Mouse (Mus musculus): ENCODE measurements at regions not wholly inside any gene's neighbourhood (a gene's known extent, or its start where the extent isn't known, plus 50 kb on each side); places are given as distances from the start of the nearest gene placed in this dataset.

- Histone ChIP-seq H3K4me3 (no peak overlapping the region), H3K4me1 (replicated peaks) (peaks cover 3% of the 10 kb centered on the region; the same call in 1 of the 2 replicates), H3K27me3 (no peaks in the 10 kb centered on the region), H3K9me3 (no peaks in the 10 kb centered on the region), H3K36me3 (no peaks in the 10 kb centered on the region), H3K9ac (no peak overlapping the region), H3K27ac (no peak overlapping the region), H3K4me2 (no peak overlapping the region)
- 88% methylated on average over 8 of the region's 8 CpGs for WGBS
- no peak for ATAC-seq (ENCODE audit: low FRiP score)
These were observed 88.2 kb downstream of the Fam43a start for GRCm38 (mm10) chr16:30687682-30688081.

- Histone ChIP-seq H3K9me3 (no peaks in the 10 kb centered on the region), H3K4me1 (replicated peaks) (peaks cover 7% of the 10 kb centered on the region; the same call in 1 of the 2 replicates), H3K27ac (no peak overlapping the region), H3K9ac (no peak overlapping the region), H3K4me2 (no peak overlapping the region), H3K36me3 (no peaks in the 10 kb centered on the region), H3K27me3 (no peaks in the 10 kb centered on the region), H3K4me3 (no peak overlapping the region)
- WGBS: 81% methylated on average over 4 of the region's 4 CpGs
- no peak for ATAC-seq (ENCODE audit: low FRiP score)
These were observed 91.0 kb downstream of the Fam43a start for GRCm38 (mm10) chr16:30690531-30690930.

- Histone ChIP-seq H3K36me3 (no peaks in the 10 kb centered on the region), H3K9ac (no peak overlapping the region), H3K4me1 (replicated peaks) (peaks cover 7% of the 10 kb centered on the region; the same call in 1 of the 2 replicates), H3K4me2 (no peak overlapping the region), H3K4me3 (no peak overlapping the region), H3K27me3 (no peaks in the 10 kb centered on the region), H3K9me3 (no peaks in the 10 kb centered on the region), H3K27ac (no peak overlapping the region)
- WGBS: 93% methylated on average over 15 of the region's 15 CpGs
- no peak for ATAC-seq (ENCODE audit: low FRiP score)
These were observed 92.4 kb downstream of the Fam43a start for GRCm38 (mm10) chr16:30691964-30692363.

- H3K27me3 ChIP-seq: no peaks in the 10 kb centered on the region
- H3K9ac ChIP-seq: no peak overlapping the region
- no peaks in the 10 kb centered on the region for H3K36me3 ChIP-seq
- H3K9me3 ChIP-seq: no peaks in the 10 kb centered on the region
- 51% methylated on average over 5 of the region's 5 CpGs for WGBS
- H3K4me3 ChIP-seq: no peak overlapping the region
- H3K4me2 ChIP-seq: no peak overlapping the region
- H3K4me1 ChIP-seq (replicated peaks): peaks cover 7% of the 10 kb centered on the region; the same call in 1 of the 2 replicates
- no peak for ATAC-seq (ENCODE audit: low FRiP score)
- no peak overlapping the region for H3K27ac ChIP-seq
These were observed 93.1 kb downstream of the Fam43a start for GRCm38 (mm10) chr16:30692541-30693141.

- Histone ChIP-seq H3K27me3 (no peaks in the 10 kb centered on the region), H3K9ac (no peak overlapping the region), H3K9me3 (no peaks in the 10 kb centered on the region), H3K4me1 (replicated peaks) (peaks cover 7% of the 10 kb centered on the region; the same call in 1 of the 2 replicates), H3K27ac (no peak overlapping the region), H3K36me3 (no peaks in the 10 kb centered on the region), H3K4me2 (no peak overlapping the region), H3K4me3 (no peak overlapping the region)
- WGBS: 85% methylated on average over 3 of the region's 3 CpGs
- no peak for ATAC-seq (ENCODE audit: low FRiP score)
These were observed 93.7 kb downstream of the Fam43a start for GRCm38 (mm10) chr16:30693206-30693605.

GRCm38 (mm10) chr16:30693839-30694527 is 94.5 kb downstream of the Fam43a start:
- no peak for ATAC-seq (ENCODE audit: low FRiP score)
- WGBS: 73% methylated on average over 1 of the region's 1 CpGs
- peaks cover 7% of the 10 kb centered on the region; the same call in 1 of the 2 replicates for H3K4me1 ChIP-seq (replicated peaks)
- no peak overlapping the region for H3K9ac ChIP-seq
- no peaks in the 10 kb centered on the region for H3K9me3 ChIP-seq
- no peak overlapping the region for H3K4me3 ChIP-seq
- no peak overlapping the region for H3K4me2 ChIP-seq
- H3K27ac ChIP-seq: no peak overlapping the region
- no peaks in the 10 kb centered on the region for H3K27me3 ChIP-seq
- no peaks in the 10 kb centered on the region for H3K36me3 ChIP-seq

GRCm38 (mm10) chr16:30695691-30696090 is 96.2 kb downstream of the Fam43a start:
- 89% methylated on average over 8 of the region's 8 CpGs for WGBS
- no peak for ATAC-seq (ENCODE audit: low FRiP score)
- H3K9ac ChIP-seq: no peak overlapping the region
- no peak overlapping the region for H3K27ac ChIP-seq
- H3K9me3 ChIP-seq: no peaks in the 10 kb centered on the region
- H3K4me1 ChIP-seq (replicated peaks): peaks cover 7% of the 10 kb centered on the region; the same call in 1 of the 2 replicates
- H3K27me3 ChIP-seq: no peaks in the 10 kb centered on the region
- no peaks in the 10 kb centered on the region for H3K36me3 ChIP-seq
- H3K4me2 ChIP-seq: no peak overlapping the region
- H3K4me3 ChIP-seq: no peak overlapping the region

- no peak overlapping the region for H3K9ac ChIP-seq
- no peak overlapping the region for H3K4me3 ChIP-seq
- H3K27me3 ChIP-seq: no peaks in the 10 kb centered on the region
- H3K4me1 ChIP-seq (replicated peaks): peaks cover 8% of the 10 kb centered on the region; the same call in 1 of the 2 replicates
- WGBS: 95% methylated on average over 4 of the region's 4 CpGs
- no peaks in the 10 kb centered on the region for H3K9me3 ChIP-seq
- H3K36me3 ChIP-seq: no peaks in the 10 kb centered on the region
- H3K27ac ChIP-seq: no peak overlapping the region
- ATAC-seq (ENCODE audit: low FRiP score): no peak
- H3K4me2 ChIP-seq: no peak overlapping the region
These were observed 97.7 kb downstream of the Fam43a start for GRCm38 (mm10) chr16:30697209-30697608.

GRCm38 (mm10) chr16:30697806-30698205 is 98.3 kb downstream of the Fam43a start:
- no peaks in the 10 kb centered on the region for H3K9me3 ChIP-seq
- H3K9ac ChIP-seq: no peak overlapping the region
- H3K27me3 ChIP-seq: no peaks in the 10 kb centered on the region
- no peak overlapping the region for H3K27ac ChIP-seq
- 50% methylated on average over 2 of the region's 2 CpGs for WGBS
- no peak overlapping the region for H3K4me2 ChIP-seq
- H3K4me1 ChIP-seq (replicated peaks): peaks cover 6% of the 10 kb centered on the region; the same call in 1 of the 2 replicates
- no peak overlapping the region for H3K4me3 ChIP-seq
- ATAC-seq (ENCODE audit: low FRiP score): no peak
- H3K36me3 ChIP-seq: no peaks in the 10 kb centered on the region

GRCm38 (mm10) chr16:30703831-30704230 is 104.3 kb downstream of the Fam43a start:
- Histone ChIP-seq H3K36me3 (no peaks in the 10 kb centered on the region), H3K27ac (no peak overlapping the region), H3K27me3 (no peaks in the 10 kb centered on the region), H3K4me3 (no peak overlapping the region), H3K9ac (no peak overlapping the region), H3K4me2 (no peak overlapping the region), H3K9me3 (0 out of 2 replicates have a peak, but pooled peaks cover 9% of the 10 kb centered on the region), H3K4me1 (replicated peaks) (0 out of 2 replicates have a peak, but pooled peaks cover 4% of the 10 kb centered on the region)
- ATAC-seq (ENCODE audit: low FRiP score): no peak
- WGBS: 92% methylated on average over 8 of the region's 8 CpGs

- 59% methylated on average over 15 of the region's 15 CpGs for WGBS
These were observed 110.0 kb downstream of the Fam43a start for GRCm38 (mm10) chr16:30709501-30709900.

GRCm38 (mm10) chr16:30709975-30710374 is 110.5 kb downstream of the Fam43a start:
- H3K9ac ChIP-seq: no peak overlapping the region
- H3K36me3 ChIP-seq: no peaks in the 10 kb centered on the region
- no peak overlapping the region for H3K27ac ChIP-seq
- 86% methylated on average over 2 of the region's 2 CpGs for whole genome bisulfite sequencing
- H3K4me1 ChIP-seq (replicated peaks): peaks cover 7% of the 10 kb centered on the region; the same call in 1 of the 2 replicates
- H3K9me3 ChIP-seq: 0 out of 2 replicates have a peak, but pooled peaks cover 9% of the 10 kb centered on the region
- no peak overlapping the region for H3K4me2 ChIP-seq
- no peak overlapping the region for H3K4me3 ChIP-seq
- no peak for ATAC-seq (ENCODE audit: low FRiP score)
- no peaks in the 10 kb centered on the region for H3K27me3 ChIP-seq

More at GRCm38 (mm10) chr16:30709501-30709900, 110.0 kb downstream of the Fam43a start:
- Histone ChIP-seq H3K27me3 (no peaks in the 10 kb centered on the region), H3K36me3 (no peaks in the 10 kb centered on the region), H3K4me3 (no peak overlapping the region), H3K9me3 (0 out of 2 replicates have a peak, but pooled peaks cover 9% of the 10 kb centered on the region), H3K9ac (no peak overlapping the region), H3K4me2 (no peak overlapping the region), H3K4me1 (replicated peaks) (peaks cover 7% of the 10 kb centered on the region; the same call in 1 of the 2 replicates), H3K27ac (no peak overlapping the region)
- ATAC-seq (ENCODE audit: low FRiP score): no peak
